9 mouse cellular contexts compared by ENCODE assay signal in genomic region chr7:84794655-84795054, GRCm38 (mm10). TPM values are rescaled to one million over a fixed set of nuclear protein-coding genes. Genes with fewer than 3 reads are reported as not detected.
DNase-seq lines count a peak whose midpoint lies in the region; ATAC-seq lines count a peak whose summit lies in the region.
"Had no signal": no experiment of that assay in that cellular context is flagged by ENCODE, and none has a peak within 500 bp of the region (broad histone marks: within the 10 kb centered on the region; RNA-seq: fewer than 3 reads in every experiment).

No protein-coding gene starts in this region.

- no peak overlapping the region for H3K4me3 ChIP-seq in kidney, embryonic 16.5 days (ENCODE audit: low read length)
- H3K4me3 ChIP-seq: embryonic facial prominence, embryonic 12.5 days had no signal

- DNase-seq in cerebellum, adult 18-20 months = peak; percentile 10 to 19
- DNase-seq in cerebellum, postnatal 25 days = no peak
- peak; percentile 55 for DNase-seq in kidney, adult 9 months
- DNase-seq in ovary, postnatal 14 days (ENCODE audit: low spot score) = peak; percentile 6
- DNase-seq in ovary, postnatal 36 days (ENCODE audit: low spot score) = no peak
- DNase-seq in splenic B cell, adult 2 months (ENCODE audit: low read depth, low spot score) = peak; percentile 8
- no peak for DNase-seq in testis, postnatal 10 days (ENCODE audit: low spot score)

- no peak overlapping the region for H3K9ac ChIP-seq in kidney, embryonic 16.5 days (replicated peaks; ENCODE audit: low read length)
- H3K9ac ChIP-seq: embryonic facial prominence, embryonic 12.5 days had no signal

- H3K4me2 ChIP-seq in kidney, embryonic 16.5 days (replicated peaks; ENCODE audit: low read depth, low read length) = no peak overlapping the region
- H3K4me2 ChIP-seq: embryonic facial prominence, embryonic 12.5 days had no signal

- no peaks in the 10 kb centered on the region for H3K27me3 ChIP-seq in kidney, embryonic 16.5 days (ENCODE audit: insufficient read depth, low read length)
- H3K27me3 ChIP-seq in splenic B cell, adult 2 months (ENCODE audit: control insufficient read depth, insufficient read depth, low read length, poor library complexity, severe bottlenecking) = no peaks in the 10 kb centered on the region
- H3K27me3 ChIP-seq: embryonic facial prominence, embryonic 12.5 days had no signal

- 9% methylated on average over 1 of the region's 1 CpGs for WGBS in kidney, embryonic 16.5 days

- H3K9me3 ChIP-seq in kidney, embryonic 16.5 days (ENCODE audit: low read length) = no peaks in the 10 kb centered on the region
- H3K9me3 ChIP-seq: embryonic facial prominence, embryonic 12.5 days had no signal

- no peaks in the 10 kb centered on the region for H3K36me3 ChIP-seq in kidney, embryonic 16.5 days (ENCODE audit: insufficient read depth, low read length)
- no peaks in the 10 kb centered on the region for H3K36me3 ChIP-seq in splenic B cell, adult 2 months (ENCODE audit: control insufficient read depth, insufficient read depth, low read length, poor library complexity, severe bottlenecking)
- H3K36me3 ChIP-seq: embryonic facial prominence, embryonic 12.5 days had no signal

- ATAC-seq in kidney, embryonic 16.5 days (ENCODE audit: low FRiP score, low TSS enrichment) = no peak

- H3K27ac ChIP-seq in kidney, embryonic 16.5 days (ENCODE audit: low read length) = no peak overlapping the region
- H3K27ac ChIP-seq: embryonic facial prominence, embryonic 12.5 days had no signal

- H3K4me1 ChIP-seq in kidney, embryonic 16.5 days (ENCODE audit: insufficient read depth, low read length) = no peaks in the 10 kb centered on the region
- H3K4me1 ChIP-seq: embryonic facial prominence, embryonic 12.5 days had no signal

RNA-seq across cellular contexts. Expression of gene Olfr291, which starts 58.7 kb away (rescaled TPM):
- polyA plus RNA-seq in kidney, embryonic 16.5 days (2015; fragmentation: Nextera tagmentation; extraction: Ambion mirVana) = not detected in 2 replicates
- polyA plus RNA-seq: embryonic facial prominence, embryonic 12.5 days had no signal

Comparison
In these comparisons a context has a peak if more than half of its experiments do, and no peak if none do; other contexts are left out.
1. DNase-seq: peak in cerebellum, adult 18-20 months (2 of 2), kidney, adult 9 months (single experiment), ovary, postnatal 14 days (single experiment) and splenic B cell, adult 2 months (single experiment); none in cerebellum, postnatal 25 days (0 of 2), ovary, postnatal 36 days (single experiment) and testis, postnatal 10 days (single experiment).